16 mouse cellular contexts compared by ENCODE assay signal in the genomic region with DNA sequence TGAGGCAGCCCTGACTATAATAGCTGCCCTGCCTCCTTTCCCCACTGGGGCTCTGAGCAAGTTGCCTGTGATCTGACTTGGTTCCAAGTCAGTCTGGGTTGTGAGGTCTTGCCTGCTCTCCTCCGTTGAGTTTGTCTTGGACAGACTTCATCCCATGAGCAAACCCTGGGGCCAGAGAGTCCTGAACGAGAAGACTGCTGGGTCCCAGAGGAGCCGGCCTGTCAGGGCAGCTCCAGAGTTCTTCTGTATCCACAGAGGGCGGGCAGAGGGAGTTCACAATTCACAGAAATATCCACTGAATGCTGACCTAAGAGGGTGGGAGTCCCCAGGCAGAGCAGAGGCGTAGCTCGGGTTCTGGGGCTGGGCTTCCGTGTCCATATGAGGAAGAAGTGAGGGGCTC. TPM values are rescaled to one million over a fixed set of nuclear protein-coding genes. Genes with fewer than 3 reads are reported as not detected.
DNase-seq lines count a peak whose midpoint lies in the region; ATAC-seq and TF ChIP-seq lines count a peak whose summit lies in the region.
"Had no signal": no experiment of that assay in that cellular context is flagged by ENCODE, and none has a peak within 500 bp of the region (broad histone marks: within the 10 kb centered on the region; RNA-seq: fewer than 3 reads in every experiment).

No protein-coding gene starts in this region.

- no peaks in the 10 kb centered on the region for H3K9me3 ChIP-seq in heart, embryonic 11.5 days (replicated peaks; ENCODE audit: control insufficient read depth, low read length)
- H3K9me3 ChIP-seq: embryonic facial prominence, embryonic 13.5 days; heart, embryonic 15.5 days had no signal

- TF ChIP-seq CTCF in left cerebral cortex, adult 2 months (IDR thresholded peaks at IDR 0.05) = no peak

- H3K36me3 ChIP-seq in heart, embryonic 11.5 days (ENCODE audit: control insufficient read depth, insufficient read depth, low read length) = no peaks in the 10 kb centered on the region
- H3K36me3 ChIP-seq: heart, embryonic 15.5 days had no signal

- H3K4me1 ChIP-seq in heart, embryonic 11.5 days (ENCODE audit: control insufficient read depth, insufficient read depth, low read length) = 0 out of 2 replicates have a peak, but pooled peaks cover 4% of the 10 kb centered on the region

- WGBS in heart, embryonic 11.5 days (ENCODE audit: insufficient replicate concordance) = 76% methylated on average over 7 of the region's 7 CpGs

- no peak for ATAC-seq in heart, embryonic 11.5 days (replicated peaks; ENCODE audit: insufficient number of reproducible peaks, low FRiP score, low TSS enrichment)
- no peak for ATAC-seq in megakaryocyte, adult 5-6 weeks (ENCODE audit: poor library complexity, severe bottlenecking)
- ATAC-seq: forebrain, embryonic 14.5 days had no signal

- intact Hi-C loops in left cerebral cortex, adult 2 months (cut with DNase I) = no loop called here
- intact Hi-C loops in left cerebral cortex, postnatal 25 days (cut with DNase I) = no loop called here

- no peak overlapping the region for H3K9ac ChIP-seq in heart, embryonic 11.5 days (ENCODE audit: low read depth, low read length)
- H3K9ac ChIP-seq: embryonic facial prominence, embryonic 13.5 days; heart, embryonic 15.5 days; liver, embryonic 14.5 days had no signal

- H3K4me3 ChIP-seq in heart, embryonic 11.5 days (ENCODE audit: low read depth, low read length) = no peak overlapping the region
- no peak overlapping the region for H3K4me3 ChIP-seq in left cerebral cortex, adult 2 months
- H3K4me3 ChIP-seq: embryonic facial prominence, embryonic 13.5 days; heart, embryonic 15.5 days had no signal

- H3K27me3 ChIP-seq in heart, embryonic 11.5 days (ENCODE audit: control insufficient read depth, insufficient read depth, low read length) = no peaks in the 10 kb centered on the region
- H3K27me3 ChIP-seq: CH12.LX; embryonic facial prominence, embryonic 13.5 days had no signal

- H3K4me2 ChIP-seq in heart, embryonic 11.5 days = no peak overlapping the region
- H3K4me2 ChIP-seq: embryonic facial prominence, embryonic 13.5 days; heart, embryonic 15.5 days had no signal

- no peak overlapping the region for H3K27ac ChIP-seq in heart, embryonic 11.5 days (ENCODE audit: low read depth, low read length)
- peak overlapping the region; percentile 57; the same call in 1 of the 2 replicates for H3K27ac ChIP-seq in left cerebral cortex, adult 2 months
- H3K27ac ChIP-seq: embryonic facial prominence, embryonic 13.5 days; heart, embryonic 15.5 days; liver, embryonic 14.5 days; macrophage had no signal

- DNase-seq in heart, adult 11 months = peak; percentile 99
- no peak for DNase-seq in left cerebral cortex, adult 2 months (ENCODE audit: extremely low spot score in 1 of 2, low spot score in 2 of 2)
- DNase-seq in left cerebral cortex, postnatal 25 days (ENCODE audit: low spot score in 2 of 2) = no peak
- peak; percentile 69 to 79 for DNase-seq in heart, adult 9 months (ENCODE audit: low spot score in 2 of 2)
- DNase-seq in kidney, postnatal 14 days = peak; percentile 57
- DNase-seq in right cerebral cortex, adult 18-20 months = no peak
- DNase-seq: cerebellum, adult 8-10 months; spleen, adult 18-20 months had no signal

RNA-seq across cellular contexts. Expression of a gene that starts 16.6 kb away (rescaled TPM):
- 8.7 and 15.2 TPM in 2 replicates for polyA plus RNA-seq in heart, embryonic 11.5 days (2014; fragmentation: Nextera tagmentation; extraction: Ambion mirVana)
- total RNA-seq in left cerebral cortex, adult 2 months (2021) = 10 to 100 TPM; 34.2 to 35.4 TPM
- 10 to 100 TPM; 31.7 to 40.9 TPM for total RNA-seq in left cerebral cortex, postnatal 25 days (2021)
- total RNA-seq in megakaryocyte, adult 5-6 weeks (2015) = 0.76 and 2.6 TPM in 2 replicates
- 1.9 and 6.1 TPM in 2 replicates for total RNA-seq in megakaryocyte, adult 5-6 weeks (2017)
- polyA plus RNA-seq: macrophage had no signal

RNA-seq across cellular contexts. Expression of a gene that starts 21.5 kb away (rescaled TPM):
- 0.56 and 0.90 TPM in 2 replicates for polyA plus RNA-seq in heart, embryonic 11.5 days (2014; fragmentation: Nextera tagmentation; extraction: Ambion mirVana)
- total RNA-seq in left cerebral cortex, adult 2 months (2021) = 1 to 10 TPM in 1 of 2 experiments, under 1 TPM in 1; 0.94 to 1.4 TPM
- total RNA-seq in left cerebral cortex, postnatal 25 days (2021) = 1 to 10 TPM; 1.3 to 1.4 TPM
- total RNA-seq in megakaryocyte, adult 5-6 weeks (2015) = not detected in 2 replicates
- not detected in 2 replicates for total RNA-seq in megakaryocyte, adult 5-6 weeks (2017)
- polyA plus RNA-seq: macrophage had no signal

RNA-seq across cellular contexts. Expression of a gene that starts 32.4 kb away (rescaled TPM):
- polyA plus RNA-seq in heart, embryonic 11.5 days (2014; fragmentation: Nextera tagmentation; extraction: Ambion mirVana) = 13.8 and 14.1 TPM in 2 replicates
- total RNA-seq in left cerebral cortex, adult 2 months (2021) = 10 to 100 TPM; 86.7 to 90.6 TPM
- total RNA-seq in left cerebral cortex, postnatal 25 days (2021) = 100 to 1,000 TPM; 107 to 116 TPM
- total RNA-seq in megakaryocyte, adult 5-6 weeks (2015) = not detected in 2 replicates
- total RNA-seq in megakaryocyte, adult 5-6 weeks (2017) = 0.61 TPM in 1 of 2 replicates, not detected in the other

RNA-seq across cellular contexts. Expression of a gene that starts 36.3 kb away (rescaled TPM):
- polyA plus RNA-seq in heart, embryonic 11.5 days (2014; fragmentation: Nextera tagmentation; extraction: Ambion mirVana) = 194 and 197 TPM in 2 replicates
- total RNA-seq in left cerebral cortex, adult 2 months (2021) = 100 to 1,000 TPM; 430 to 462 TPM
- total RNA-seq in left cerebral cortex, postnatal 25 days (2021) = 100 to 1,000 TPM; 460 to 484 TPM
- 482 and 584 TPM in 2 replicates for total RNA-seq in megakaryocyte, adult 5-6 weeks (2015)
- 229 and 245 TPM in 2 replicates for total RNA-seq in megakaryocyte, adult 5-6 weeks (2017)

RNA-seq across cellular contexts. Expression of a gene that starts 41.0 kb away (rescaled TPM):
- polyA plus RNA-seq in heart, embryonic 11.5 days (2014; fragmentation: Nextera tagmentation; extraction: Ambion mirVana) = 12.7 and 14.2 TPM in 2 replicates
- 10 to 100 TPM in 1 of 2 experiments, 1 to 10 TPM in 1; 9.1 to 11.4 TPM for total RNA-seq in left cerebral cortex, adult 2 months (2021)
- 10 to 100 TPM in 1 of 2 experiments, 1 to 10 TPM in 1; 9.6 to 10.5 TPM for total RNA-seq in left cerebral cortex, postnatal 25 days (2021)
- 5.2 and 6.5 TPM in 2 replicates for total RNA-seq in megakaryocyte, adult 5-6 weeks (2015)
- 4.1 and 4.3 TPM in 2 replicates for total RNA-seq in megakaryocyte, adult 5-6 weeks (2017)

Comparison
In these comparisons a context has a peak if more than half of its experiments do, and no peak if none do; other contexts are left out.
1. DNase-seq: peak in heart, adult 11 months (single experiment), heart, adult 9 months (2 of 2) and kidney, postnatal 14 days (single experiment); none in left cerebral cortex, adult 2 months (0 of 2), left cerebral cortex, postnatal 25 days (0 of 2) and right cerebral cortex, adult 18-20 months (single experiment).
2. RNA of a gene that starts 16.6 kb away (total RNA-seq): 31.7 to 40.9 TPM in left cerebral cortex, postnatal 25 days and 34.2 to 35.4 TPM in left cerebral cortex, adult 2 months; 0.76 to 6.1 TPM in megakaryocyte, adult 5-6 weeks; every median in the first group is over 4 times any median in the second.
3. RNA of a gene that starts 32.4 kb away (total RNA-seq): 107 to 116 TPM in left cerebral cortex, postnatal 25 days and 86.7 to 90.6 TPM in left cerebral cortex, adult 2 months; 0.61 TPM in megakaryocyte, adult 5-6 weeks; every median in the first group is over 10 times any median in the second.